Mouse (Mus musculus) cerebellum, adult 9-10 months (tissue): Measurements from ENCODE around the gene Ctnnal1.
A peak's percentile ranks its signal among the peaks of the same experiment; 100 is the strongest.

Experiments
- DNase-seq: peaks from one replicate; pipeline ENCODE4 v3.0.0; 2022

Ctnnal1 gene

GRCm38 (mm10) chr4:56801907-56802668 lies 62.9 kb downstream of the Ctnnal1 start, which contains the start of the genes Elp1 and Fam206a:
TSS of gene Elp1 (minus strand) at chr4:56802331.
TSS of gene Fam206a (plus strand) at chr4:56802345.
- DNase-seq = peak; percentile 97

DNA sequence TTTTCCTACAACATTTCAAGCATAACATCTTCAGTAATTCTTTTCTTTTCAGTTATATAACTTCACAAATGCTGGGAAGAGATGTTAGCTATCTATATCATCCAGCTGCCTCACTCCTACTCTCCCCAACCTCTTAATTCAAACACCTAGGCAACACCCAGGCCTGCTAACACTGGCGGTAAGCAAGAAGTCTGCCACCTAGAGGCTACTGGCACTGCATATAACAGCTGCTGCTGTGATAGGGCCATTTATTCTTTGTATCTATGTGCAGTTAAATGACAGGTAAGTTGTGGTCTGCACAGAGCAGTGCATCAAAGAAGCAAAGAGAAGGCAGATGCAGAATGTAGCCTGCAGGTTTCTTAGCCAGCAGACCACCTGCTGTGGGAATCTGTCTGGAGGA lies 73.6 kb downstream of the Ctnnal1 start:
- no peak for DNase-seq

DNA sequence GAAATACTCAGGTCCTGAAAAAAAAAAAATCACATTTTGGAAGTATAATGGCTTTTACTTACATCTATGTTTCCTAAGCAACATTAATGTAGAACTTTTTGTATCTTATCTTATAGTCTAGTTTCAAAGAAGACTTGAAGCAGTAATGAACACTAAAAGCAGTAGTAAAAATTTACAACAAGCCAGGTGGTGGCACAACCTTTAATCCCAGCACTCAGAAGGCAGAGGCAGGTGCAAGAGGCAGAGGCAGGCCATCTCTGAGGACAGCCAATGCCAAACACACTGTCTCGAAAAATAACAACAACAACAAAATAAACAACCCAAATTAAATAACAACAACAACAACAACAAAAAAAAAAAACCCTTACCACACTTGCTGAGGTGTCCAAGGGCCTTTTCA lies 93.9 kb downstream of the Ctnnal1 start:
- no peak for DNase-seq

- DNase-seq = no peak
These were observed 96.1 kb downstream of the Ctnnal1 start for GRCm38 (mm10) chr4:56768913-56769312.

DNA sequence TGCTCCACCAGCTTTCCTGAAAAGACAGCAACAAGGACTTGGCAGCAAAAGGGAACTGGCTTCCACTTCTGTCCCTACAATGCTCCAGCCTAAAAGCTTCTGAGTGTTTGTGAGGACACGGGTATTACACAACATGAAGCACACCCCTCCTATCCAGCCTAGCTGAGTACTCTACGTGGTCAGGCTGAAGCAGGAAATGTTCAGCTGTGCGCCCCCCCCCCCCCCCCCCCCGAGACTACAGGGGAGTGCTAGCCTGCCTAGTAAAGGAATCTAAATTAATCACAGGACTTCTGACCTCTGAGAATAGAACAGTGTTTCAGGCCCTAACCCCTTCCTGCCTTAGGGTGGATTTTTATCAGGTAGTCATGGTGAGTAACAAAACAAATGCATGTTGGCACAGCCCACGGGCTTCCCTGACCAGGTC lies 97.1 kb downstream of the Ctnnal1 start:
- DNase-seq = no peak
